Mouse (Mus musculus) hindlimb bud, embryonic 11.5 days (tissue): Measurements from ENCODE around the gene Jmjd7.

ENCODE experiments used
- DNase-seq: peaks from one replicate; pipeline ENCODE4 v3.0.0-alpha.2; 2012; ENCODE audit warnings: low read depth, low spot score; ENCODE audit errors: extremely low spot score

The Jmjd7 gene

GRCm38 (mm10) chr2:120058818-120059217 is 31.5 kb downstream of the Jmjd7 start:
- no peak for DNase-seq

- no peak for DNase-seq
Observed at GRCm38 (mm10) chr2:120059466-120059865, 32.2 kb downstream of the Jmjd7 start.

GRCm38 (mm10) chr2:120060190-120060589 is 32.9 kb downstream of the Jmjd7 start:
- DNase-seq: no peak

DNA sequence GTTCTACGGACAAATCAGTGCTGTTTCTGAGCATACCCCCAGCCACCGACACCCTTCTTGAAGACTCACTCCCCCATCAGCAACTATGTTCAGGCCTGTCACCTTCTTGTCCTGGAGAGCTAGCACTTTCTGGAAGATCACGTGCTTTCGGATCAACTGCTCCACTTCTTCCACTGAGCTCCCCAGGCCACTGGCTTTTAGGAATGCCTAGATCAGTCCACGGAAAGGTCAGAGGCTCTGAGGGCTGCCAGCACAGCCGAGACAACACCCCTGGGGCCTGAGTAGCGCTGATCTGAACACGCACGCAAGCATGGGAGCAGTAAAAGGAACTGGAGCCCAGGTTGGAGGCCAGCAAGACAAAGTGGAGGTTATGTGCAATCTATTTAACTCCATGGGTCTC is 33.4 kb downstream of the Jmjd7 start:
- no peak for DNase-seq

DNA sequence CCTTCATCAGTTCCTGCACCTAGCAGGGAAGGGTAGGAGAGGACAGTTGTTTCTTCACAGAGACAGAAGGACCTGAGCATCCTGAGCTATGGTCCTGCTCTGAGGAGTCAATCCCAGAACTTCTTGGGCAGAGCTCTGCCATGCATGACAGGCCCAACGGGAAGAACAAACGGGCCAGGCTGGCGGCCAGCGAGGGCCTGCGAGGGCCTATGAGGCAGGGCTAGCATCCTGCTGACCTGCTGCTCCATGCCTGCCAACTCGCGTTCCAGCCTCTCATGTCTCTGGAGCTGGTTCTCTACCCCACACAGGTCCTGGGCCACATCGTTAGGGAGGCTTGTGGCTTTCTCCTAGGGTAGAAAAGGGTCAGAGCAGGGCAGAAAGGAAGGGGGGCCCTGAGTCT is 35.0 kb downstream of the Jmjd7 start:
- DNase-seq: no peak

DNA sequence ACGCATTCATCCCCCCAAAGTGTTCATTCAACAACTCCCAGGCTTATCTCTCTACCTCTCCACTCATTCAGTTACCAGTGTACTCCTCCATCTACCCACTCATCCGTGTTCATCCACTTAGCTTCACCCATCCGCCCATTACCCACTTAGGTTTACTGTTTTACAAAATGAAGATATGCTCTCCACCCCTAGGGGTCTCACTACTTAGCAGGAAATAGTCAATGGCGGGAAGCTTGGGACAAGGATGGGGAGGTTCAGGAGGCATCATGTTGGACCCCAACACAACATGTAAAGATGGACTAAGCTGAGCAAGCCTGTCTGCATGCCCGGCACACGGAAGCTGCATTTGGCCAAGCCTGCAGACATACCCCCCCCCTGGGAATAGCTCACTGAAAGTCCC is 37.4 kb downstream of the Jmjd7 start:
- no peak for DNase-seq

GRCm38 (mm10) chr2:120065243-120065642 is 38.0 kb downstream of the Jmjd7 start:
- DNase-seq: no peak

GRCm38 (mm10) chr2:120066224-120066623 is 38.9 kb downstream of the Jmjd7 start:
- DNase-seq: no peak

DNA sequence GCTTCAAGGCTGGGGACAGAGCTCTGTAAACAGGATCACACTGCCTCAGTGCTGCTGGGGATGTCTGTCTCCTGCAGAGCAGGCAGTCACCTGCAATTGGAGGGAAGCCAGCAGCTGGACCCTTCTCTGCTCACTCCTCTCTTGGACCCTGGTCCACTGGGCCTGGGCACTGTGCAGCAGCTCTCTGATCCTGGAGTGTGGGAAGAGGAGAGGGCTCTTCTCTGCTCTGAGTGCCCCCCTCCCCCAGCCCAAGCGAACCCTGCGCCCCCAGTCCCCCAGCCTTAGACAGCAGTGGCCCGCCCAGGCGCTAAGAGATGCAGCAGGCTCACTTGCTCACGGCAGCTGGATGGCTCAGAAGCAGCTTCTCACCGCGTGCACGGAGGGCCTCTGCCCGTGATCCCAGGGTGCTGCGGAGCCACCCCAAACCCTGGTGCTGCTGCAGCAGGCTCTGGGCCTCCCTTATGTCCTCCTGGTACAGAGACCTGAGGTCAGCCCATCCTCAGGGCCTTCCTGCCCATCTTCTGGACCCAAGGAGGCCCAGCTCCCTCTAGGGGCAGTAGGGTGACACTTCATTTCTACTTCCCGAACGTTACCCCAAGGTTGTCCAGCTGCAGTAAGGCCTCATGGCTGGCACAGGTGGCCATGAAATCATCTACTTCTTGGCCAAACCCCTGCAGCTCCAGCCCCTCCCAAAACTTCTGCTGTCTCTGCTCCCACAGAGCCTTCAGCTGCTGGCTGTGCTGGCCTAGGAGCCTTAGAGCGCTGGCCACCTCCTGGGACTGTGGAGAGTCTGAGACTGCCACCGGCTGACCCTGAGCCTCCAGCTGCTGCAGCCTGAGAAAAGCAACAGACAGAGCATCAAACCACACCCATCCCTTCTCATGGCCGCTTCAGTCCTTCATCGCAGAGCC is 41.5 kb downstream of the Jmjd7 start:
- DNase-seq: no peak

DNA sequence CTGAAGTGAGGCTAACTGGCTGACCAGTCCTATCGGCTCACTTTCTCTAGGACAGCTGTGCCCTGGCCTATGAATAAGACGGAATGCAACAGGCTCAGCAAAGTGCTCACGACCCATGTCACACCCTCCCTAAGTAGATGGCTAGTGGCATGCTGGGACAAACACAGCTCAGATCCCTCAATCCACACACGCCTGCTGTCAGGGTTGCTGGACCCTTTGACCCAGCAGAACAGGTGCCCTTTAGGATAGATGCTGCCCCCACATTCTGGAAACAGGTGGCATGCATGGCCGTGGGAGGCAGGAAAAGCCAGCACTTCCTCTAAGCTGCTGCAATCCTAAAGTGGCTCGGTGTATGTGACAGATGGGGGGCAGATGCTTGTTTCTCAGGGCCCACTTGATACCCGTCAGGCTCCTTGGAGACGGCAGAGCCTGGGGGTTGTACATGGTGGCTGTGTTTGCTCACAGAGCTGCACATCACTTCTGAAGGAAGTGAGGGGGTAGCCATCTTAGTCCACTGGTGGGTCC is 42.2 kb downstream of the Jmjd7 start:
- no peak for DNase-seq

GRCm38 (mm10) chr2:120074096-120074495 is 46.8 kb downstream of the Jmjd7 start:
- DNase-seq: no peak

- no peak for DNase-seq
Observed at GRCm38 (mm10) chr2:120076076-120076705, 48.9 kb downstream of the Jmjd7 start.
